Mouse (Mus musculus) forebrain, embryonic 11.5 days (tissue): ENCODE data around the gene Gata5. TPM values are rescaled to one million over a fixed set of nuclear protein-coding genes. Genes with fewer than 3 reads are reported as not detected.
A peak's percentile ranks its signal among the peaks of the same experiment; 100 is the strongest.

Experiments
- ATAC-seq: fragments of 200-750 bp; cut with Nextera tagmentation; replicated peaks from 2 replicates; pipeline ENCODE4 v1.8.0; 2017; ENCODE audit warnings: moderate TSS enrichment; ENCODE audit not compliant: low FRiP score
- DNase-seq: peaks from one replicate; pipeline ENCODE4 v3.0.0-alpha.2; 2017; ENCODE audit warnings: low spot score
- H3K27ac ChIP-seq: fragments of 300-500 bp; sonication (generic); 2 replicates; pipeline ENCODE4 v1.5.1; 2014; ENCODE audit warnings: low read depth, low read length
- H3K27me3 ChIP-seq: fragments of 300-500 bp; sonication (generic); 2 replicates; pipeline ENCODE4 v1.6.1; 2014; ENCODE audit warnings: mild to moderate bottlenecking, low read length, mixed read lengths; ENCODE audit not compliant: control insufficient read depth, insufficient read depth
- H3K36me3 ChIP-seq: fragments of 300-500 bp; sonication (generic); 2 replicates; pipeline ENCODE4 v1.6.1; 2014; ENCODE audit warnings: mild to moderate bottlenecking, low read length, moderate library complexity, mixed read lengths; ENCODE audit not compliant: control insufficient read depth, insufficient read depth
- H3K4me1 ChIP-seq: fragments of 300-500 bp; sonication (generic); replicated peaks from 2 replicates; pipeline ENCODE4 v1.6.1; 2014; ENCODE audit warnings: low read length, mixed read lengths; ENCODE audit not compliant: control insufficient read depth, insufficient read depth
- H3K4me2 ChIP-seq: fragments of 300-500 bp; sonication (generic); 2 replicates; pipeline ENCODE4 v1.6.1; 2014; ENCODE audit warnings: low read depth, mild to moderate bottlenecking, low read length, moderate library complexity, mixed read lengths; ENCODE audit not compliant: severe bottlenecking
- H3K4me3 ChIP-seq: fragments of 300-500 bp; sonication (generic); 2 replicates; pipeline ENCODE4 v1.5.1; 2014; ENCODE audit warnings: low read depth, low read length
- H3K9ac ChIP-seq: fragments of 300-500 bp; sonication (generic); 2 replicates; pipeline ENCODE4 v1.6.1; 2014; ENCODE audit warnings: low read length
- H3K9me3 ChIP-seq: fragments of 300-500 bp; sonication (generic); 2 replicates; pipeline ENCODE4 v1.6.1; 2016; ENCODE audit warnings: low read length, mixed read lengths; ENCODE audit not compliant: control insufficient read depth
- WGBS: fragments of 180-500 bp; shearing (Covaris S2); extraction: QIAGEN DNeasy Blood & Tissue Kit; methylation state at CpG from one replicate; pipeline ENCODE4 v1.1.7; 2014; 5-methylcytosine and 5-hydroxymethylcytosine counted together
- polyA plus RNA-seq: library from polyadenylated mRNA; unstranded; fragments of >200 nt; fragmentation: Nextera tagmentation; extraction: Ambion mirVana; gene quantifications from 2 replicates; pipeline ENCODE4 v1.2.1, GENCODE M21; 2014

Gata5 gene
- polyA plus RNA-seq, 1 experiment from 2014 or later, result 0.05 TPM

DNA sequence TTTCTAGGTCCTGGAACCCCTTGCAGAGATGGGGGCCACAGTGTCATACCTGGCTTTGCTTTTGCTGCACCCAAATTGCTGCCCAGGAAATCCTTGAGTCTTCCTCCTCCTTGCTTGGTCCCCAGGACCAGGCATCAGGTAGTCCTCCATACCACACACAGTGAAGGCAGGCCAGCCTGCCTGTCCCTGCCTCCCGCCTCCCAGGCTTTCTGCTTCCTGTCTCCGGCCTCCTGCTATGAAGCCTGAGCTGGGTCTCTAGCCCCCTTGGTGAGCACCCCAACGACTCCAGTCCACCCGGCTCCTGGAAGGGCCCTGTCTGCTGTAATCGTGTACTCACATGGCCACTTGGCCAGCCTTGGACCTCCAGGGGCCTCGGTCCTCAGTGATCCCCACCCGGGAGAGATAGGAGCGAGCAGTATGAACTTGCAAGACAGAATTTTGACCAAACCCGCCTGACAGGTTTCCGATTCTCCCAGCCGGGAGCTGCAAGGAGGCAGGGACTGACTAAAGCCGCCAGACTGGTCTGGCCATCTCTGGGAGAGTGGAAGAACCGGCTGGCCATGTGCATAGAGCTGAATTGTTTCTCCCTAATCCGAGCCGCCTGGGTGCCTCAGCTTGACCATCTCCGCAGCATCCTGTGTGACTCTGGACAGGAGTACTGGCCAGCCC, 44.9 kb downstream of the Gata5 start, which contains the start of gene Rbbp8nl:
TSS of gene Rbbp8nl (minus strand) at position 440 of the 669 bp plus-strand sequence.
- 38% methylated on average over 16 of the region's 16 CpGs for WGBS
- ATAC-seq (no peak), DNase-seq (no peak)
- Histone ChIP-seq H3K4me2 (no peak within 1 kb of the TSS), H3K27ac (no peak within 1 kb of the TSS), H3K4me1 (no peaks in the 10 kb centered on the region), H3K27me3 (no peaks in the 10 kb centered on the region), H3K36me3 (no peaks in the 10 kb centered on the region), H3K9ac (no peak within 1 kb of the TSS), H3K9me3 (no peaks in the 10 kb centered on the region), H3K4me3 (no peak within 1 kb of the TSS)

DNA sequence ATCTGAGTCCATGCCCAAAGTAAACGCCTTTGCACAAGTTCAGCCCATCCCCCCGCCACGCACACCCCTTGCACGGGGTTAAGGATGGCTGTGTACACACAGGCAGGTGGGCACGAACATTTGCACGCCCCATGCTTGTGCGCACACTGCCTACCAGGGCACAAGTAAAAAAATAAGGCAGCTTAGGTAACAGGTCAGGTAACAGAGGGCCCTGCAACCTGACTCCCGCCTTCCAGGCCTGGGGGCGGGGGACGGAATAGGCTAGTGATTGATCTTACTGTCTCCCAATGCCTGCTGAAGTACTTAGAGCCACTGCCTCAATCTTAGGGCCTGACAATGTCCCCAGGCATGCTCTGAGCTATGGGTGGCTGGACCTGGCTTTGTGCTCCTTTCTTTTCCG, 45.5 kb downstream of the Gata5 start:
- H3K4me2 ChIP-seq, result no peak overlapping the region
- no peak for DNase-seq
- H3K9me3 ChIP-seq, result no peaks in the 10 kb centered on the region
- no peak overlapping the region for H3K9ac ChIP-seq
- WGBS, result 64% methylated on average over 11 of the region's 11 CpGs
- H3K4me1 ChIP-seq, result no peaks in the 10 kb centered on the region
- no peaks in the 10 kb centered on the region for H3K27me3 ChIP-seq
- no peak for ATAC-seq
- no peaks in the 10 kb centered on the region for H3K36me3 ChIP-seq
- no peak overlapping the region for H3K27ac ChIP-seq
- no peak overlapping the region for H3K4me3 ChIP-seq

DNA sequence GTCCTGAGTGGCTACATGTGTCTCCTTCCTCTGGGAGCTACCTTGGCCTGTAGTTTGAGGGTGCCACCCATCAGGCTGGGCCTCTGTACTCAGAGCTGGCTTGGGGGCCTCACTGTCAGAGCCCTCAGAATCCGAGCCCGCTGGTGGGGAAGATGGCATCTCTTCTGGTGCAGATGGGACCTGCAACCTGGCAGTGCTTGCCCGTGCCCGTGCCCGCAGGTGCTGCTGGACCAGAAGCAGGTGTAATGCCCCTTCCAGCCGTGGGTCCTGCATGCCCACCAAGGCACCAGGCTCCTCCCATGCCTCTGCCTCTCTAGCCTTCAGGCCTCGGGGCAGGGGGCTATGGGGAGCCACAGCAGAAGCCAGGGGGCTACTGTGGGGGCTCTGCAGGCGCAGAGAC, 55.2 kb downstream of the Gata5 start:
- 83% methylated on average over 8 of the region's 8 CpGs for WGBS
- ATAC-seq (no peak), DNase-seq (no peak)
- no peak overlapping the region for H3K9ac ChIP-seq
- H3K4me1 ChIP-seq, result no peaks in the 10 kb centered on the region
- H3K4me3 ChIP-seq, result no peak overlapping the region
- H3K27me3 ChIP-seq, result peaks cover 1% of the 10 kb centered on the region; the same call in 1 of the 2 replicates
- H3K36me3 ChIP-seq, result no peaks in the 10 kb centered on the region
- no peak overlapping the region for H3K27ac ChIP-seq
- H3K9me3 ChIP-seq, result no peaks in the 10 kb centered on the region
- no peak overlapping the region for H3K4me2 ChIP-seq

DNA sequence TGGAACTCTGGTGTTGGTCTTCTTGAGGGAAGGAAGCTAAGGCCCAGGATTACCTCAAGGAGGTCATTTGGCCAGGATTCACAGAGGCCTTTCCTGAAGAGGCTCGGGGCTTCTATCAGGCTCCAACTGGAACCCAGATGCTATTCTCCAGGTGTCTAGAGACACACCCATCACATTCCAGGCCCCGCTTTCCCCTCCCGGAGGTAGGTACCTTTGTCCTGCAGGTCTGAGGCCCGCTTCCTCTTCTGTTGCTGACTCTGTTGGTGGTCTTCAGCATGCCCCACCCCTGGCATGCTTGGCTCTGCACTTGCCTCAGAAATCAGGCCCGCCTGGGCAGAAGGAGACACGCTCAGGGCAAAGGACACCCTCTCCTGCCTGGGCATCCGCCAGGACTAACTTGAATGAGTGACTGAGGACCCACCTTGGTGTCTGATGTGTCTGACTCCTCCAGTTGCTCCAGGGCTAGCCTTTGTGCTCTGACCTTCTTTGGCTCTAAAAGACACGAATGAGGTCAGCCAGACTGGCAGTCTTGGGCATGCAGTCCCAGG, 56.7 kb downstream of the Gata5 start:
- Histone ChIP-seq H3K9ac (no peak overlapping the region), H3K27ac (no peak overlapping the region), H3K36me3 (no peaks in the 10 kb centered on the region), H3K9me3 (no peaks in the 10 kb centered on the region), H3K4me2 (no peak overlapping the region), H3K27me3 (peaks cover 2% of the 10 kb centered on the region; the same call in 1 of the 2 replicates), H3K4me1 (no peaks in the 10 kb centered on the region), H3K4me3 (no peak overlapping the region)
- ATAC-seq, result no peak
- 69% methylated on average over 8 of the region's 8 CpGs for WGBS
- no peak for DNase-seq

DNA sequence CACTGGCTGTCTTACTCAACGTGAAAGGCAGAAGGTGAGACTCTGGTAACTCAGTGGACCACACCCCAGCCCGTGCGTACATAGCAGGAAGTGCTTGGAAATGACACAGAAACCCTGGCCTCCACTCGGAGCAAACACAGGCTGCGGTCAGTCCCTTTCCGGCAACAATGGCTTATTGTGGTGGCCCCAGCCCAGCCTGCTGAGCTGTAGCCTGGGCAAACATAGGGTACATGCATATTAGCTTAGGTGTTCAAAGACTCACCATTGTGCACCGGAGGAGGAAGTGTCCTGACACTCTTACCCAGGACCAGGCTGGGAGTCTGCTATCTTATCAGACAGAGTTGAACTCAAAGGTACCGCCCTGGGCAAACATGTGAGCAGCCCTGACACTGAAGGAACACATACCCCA, 57.6 kb downstream of the Gata5 start:
- Histone ChIP-seq H3K4me2 (no peak overlapping the region), H3K27ac (no peak overlapping the region), H3K9ac (no peak overlapping the region), H3K4me1 (peaks cover 5% of the 10 kb centered on the region), H3K27me3 (peaks cover 2% of the 10 kb centered on the region; the same call in 1 of the 2 replicates), H3K36me3 (no peaks in the 10 kb centered on the region), H3K9me3 (no peaks in the 10 kb centered on the region), H3K4me3 (no peak overlapping the region)
- 76% methylated on average over 8 of the region's 8 CpGs for WGBS
- DNase-seq (no peak), ATAC-seq (no peak)

DNA sequence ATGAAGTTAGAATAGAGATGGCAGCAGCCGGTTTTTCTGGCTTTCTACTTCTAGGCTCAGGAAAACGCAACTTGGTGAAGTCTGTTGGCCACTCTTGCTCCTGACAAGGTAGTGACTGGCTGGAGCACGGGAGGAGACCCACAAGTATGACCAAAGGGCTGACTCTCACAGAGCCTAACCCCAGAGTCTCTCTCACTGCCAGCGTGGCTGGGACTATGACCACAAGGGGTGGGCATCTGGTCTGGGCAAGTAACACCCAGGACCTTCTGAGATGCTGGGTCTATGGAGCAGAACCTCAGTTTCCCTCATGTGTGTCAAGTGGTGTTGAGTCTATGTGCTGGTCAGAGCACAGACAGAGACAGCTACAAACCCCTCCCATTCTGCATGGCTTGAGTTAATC, 58.1 kb downstream of the Gata5 start:
- H3K36me3 ChIP-seq, result no peaks in the 10 kb centered on the region
- WGBS, result 63% methylated on average over 4 of the region's 4 CpGs
- no peak overlapping the region for H3K4me3 ChIP-seq
- DNase-seq (no peak), ATAC-seq (no peak)
- no peak overlapping the region for H3K9ac ChIP-seq
- peaks cover 2% of the 10 kb centered on the region; the same call in 1 of the 2 replicates for H3K27me3 ChIP-seq
- no peak overlapping the region for H3K27ac ChIP-seq
- peaks cover 7% of the 10 kb centered on the region for H3K4me1 ChIP-seq
- no peak overlapping the region for H3K4me2 ChIP-seq
- H3K9me3 ChIP-seq, result no peaks in the 10 kb centered on the region

DNA sequence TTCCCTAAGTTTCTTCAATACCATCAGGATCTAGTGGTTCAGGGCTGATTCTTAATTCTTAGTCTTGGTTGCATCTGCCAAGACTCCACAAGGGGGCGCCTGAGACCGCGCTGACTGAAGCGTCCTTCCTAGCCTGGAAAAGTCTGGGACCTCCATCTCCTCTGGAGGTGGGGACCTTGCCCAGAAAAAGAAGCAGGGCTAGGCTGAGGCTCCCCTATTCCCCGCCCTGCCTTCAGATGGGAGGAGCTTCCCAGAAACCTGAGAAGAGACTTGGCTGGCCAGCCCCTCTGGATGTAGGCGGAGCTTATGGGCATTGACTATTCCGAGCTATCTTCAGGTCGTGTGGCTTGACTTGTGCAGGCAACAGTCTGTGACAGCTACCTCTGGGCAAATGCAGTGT, 58.7 kb downstream of the Gata5 start:
- ATAC-seq (peak; percentile 32; the same call in 1 of the 2 replicates), DNase-seq (peak; percentile 91)
- H3K4me2 ChIP-seq, result no peak overlapping the region
- H3K4me3 ChIP-seq, result no peak overlapping the region
- H3K27me3 ChIP-seq, result peaks cover 2% of the 10 kb centered on the region; the same call in 1 of the 2 replicates
- WGBS, result 1% methylated on average over 8 of the region's 8 CpGs
- no peaks in the 10 kb centered on the region for H3K36me3 ChIP-seq
- H3K4me1 ChIP-seq, result peaks cover 7% of the 10 kb centered on the region
- H3K9ac ChIP-seq, result no peak overlapping the region
- H3K27ac ChIP-seq, result no peak overlapping the region
- no peaks in the 10 kb centered on the region for H3K9me3 ChIP-seq
